Mouse (Mus musculus) lung, postnatal 14 days (tissue): ENCODE measurements around the gene Lck.
"Not testable (repeated sequence)": the region's sequence is repeated elsewhere in the genome, so short reads cannot be mapped to it uniquely, and the experiment has no call there.

Source experiments
- DNase-seq: peaks from one replicate; pipeline ENCODE4 v3.0.0; 2021

Lck gene

DNA sequence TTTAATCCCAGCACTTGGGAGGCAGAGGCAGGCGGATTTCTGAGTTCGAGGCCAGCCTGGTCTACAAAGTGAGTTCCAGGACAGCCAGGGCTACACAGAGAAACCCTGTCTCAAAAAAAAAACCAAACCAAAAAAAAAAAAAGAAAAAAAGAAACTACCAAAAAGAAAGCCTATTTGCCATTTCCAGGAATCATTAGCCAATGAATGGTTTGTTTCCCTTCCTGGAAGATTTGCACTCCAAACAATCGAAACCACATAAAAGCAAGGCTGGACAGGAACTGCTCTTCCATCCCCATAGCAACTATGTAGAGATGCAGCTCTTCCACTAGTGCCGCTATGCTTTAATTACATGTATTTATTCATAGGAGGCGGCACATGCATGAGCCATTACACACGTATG, 18.9 kb downstream of the Lck start:
- not testable (repeated sequence) for DNase-seq

DNA sequence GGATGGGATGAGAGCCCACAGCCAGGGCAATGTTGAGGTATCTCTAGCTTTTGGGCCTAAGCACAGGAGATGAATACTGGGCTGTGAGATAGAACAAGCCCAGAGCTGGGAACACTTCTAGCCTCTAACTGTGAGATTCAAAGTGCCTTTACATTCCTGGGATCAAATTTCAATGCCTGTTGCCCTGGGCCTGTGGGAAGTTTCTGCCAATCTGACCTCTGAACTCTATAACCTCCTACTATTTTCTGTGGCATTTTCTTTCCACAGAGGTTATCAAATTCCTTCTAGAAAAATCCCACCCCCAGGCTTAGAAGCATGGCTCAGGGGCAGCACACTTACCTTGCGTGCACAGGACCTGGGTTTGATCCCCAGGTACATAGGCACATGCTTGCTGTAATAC, 23.1 kb downstream of the Lck start:
- DNase-seq, result no peak

DNA sequence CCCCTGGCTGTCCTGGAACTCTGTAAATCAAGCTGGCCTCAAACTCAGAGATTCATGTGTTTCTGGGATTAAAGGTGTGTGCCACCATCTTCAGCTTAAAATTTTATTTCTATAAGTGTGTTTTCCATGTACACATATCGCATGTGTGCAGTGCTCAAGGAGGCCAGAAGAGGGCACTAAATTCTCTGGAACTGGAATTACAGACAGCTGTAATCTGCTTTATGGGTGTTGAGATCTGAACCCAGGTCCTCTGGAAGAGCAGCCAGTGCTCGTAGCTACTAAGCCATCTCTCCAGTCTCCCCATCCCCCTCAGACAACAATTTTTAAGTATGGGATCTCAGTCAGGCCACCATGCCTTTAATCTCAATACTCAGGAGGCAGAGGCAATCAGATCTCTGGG, 24.1 kb downstream of the Lck start:
- DNase-seq, result peak; percentile 58

DNA sequence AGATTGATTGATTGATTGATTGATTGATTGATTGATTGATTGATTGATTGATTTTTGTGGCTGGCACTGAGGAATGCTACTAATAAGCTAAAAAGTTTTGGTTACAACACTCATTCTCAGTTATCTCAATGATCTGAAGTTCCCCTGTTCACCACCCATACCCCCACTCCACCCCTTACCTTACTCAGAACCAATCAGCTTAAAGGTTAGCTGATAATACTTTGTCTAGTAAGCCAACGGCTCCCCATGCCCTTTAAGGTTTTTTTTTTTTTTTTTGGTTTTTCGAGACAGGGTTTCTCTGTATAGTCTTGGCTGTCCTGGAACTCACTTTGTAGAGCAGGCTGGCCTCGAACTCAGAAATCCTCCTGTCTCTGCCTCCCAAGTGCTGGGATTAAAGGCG, 25.8 kb downstream of the Lck start:
- not testable (repeated sequence) for DNase-seq

DNA sequence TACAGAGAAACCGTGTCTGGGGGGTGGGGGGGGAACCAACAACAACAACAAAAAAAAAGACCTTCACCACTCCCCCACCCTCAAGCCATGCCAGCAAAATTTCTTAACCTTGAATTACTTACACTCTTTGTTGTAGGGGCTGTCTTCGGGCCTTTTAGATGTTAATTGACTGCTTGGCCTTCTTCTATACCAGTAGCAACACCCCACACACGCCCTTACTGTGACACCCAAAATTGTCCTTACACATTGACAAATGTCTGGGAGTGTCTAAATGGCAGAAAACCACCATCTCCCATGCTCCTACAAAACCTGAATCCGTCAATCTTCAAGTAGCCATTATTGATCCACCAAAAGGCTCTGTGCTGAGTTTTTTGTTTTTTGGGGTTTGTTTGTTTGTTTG, 29.3 kb downstream of the Lck start:
- DNase-seq, result no peak

DNA sequence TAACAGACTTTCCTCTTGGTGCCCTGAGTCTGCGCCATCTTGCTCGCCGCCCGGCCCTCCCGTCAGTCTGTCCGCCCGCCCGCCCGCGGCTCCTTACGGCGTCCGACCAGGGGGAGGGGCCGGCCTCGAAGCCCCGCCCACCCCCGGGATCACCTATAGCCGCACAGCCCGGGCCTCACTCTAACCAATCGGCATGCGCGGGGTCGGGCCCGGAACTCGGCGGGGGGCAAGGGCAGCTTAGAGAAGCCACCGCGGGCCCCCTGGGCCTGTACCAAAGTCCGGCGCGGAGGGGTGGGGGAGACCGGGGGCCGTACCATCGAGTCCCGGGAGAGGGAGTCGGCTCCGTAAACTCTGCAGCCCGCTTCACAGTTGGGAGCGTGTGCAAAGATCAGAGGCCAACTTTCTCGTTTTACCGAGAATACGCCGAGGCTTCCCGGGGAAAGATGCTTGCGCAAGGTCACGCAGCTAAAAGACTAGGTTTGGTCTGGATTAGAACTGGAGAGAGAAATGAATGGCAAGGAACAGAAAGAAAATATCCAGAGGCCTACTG, 30.8 kb downstream of the Lck start, which contains the start of gene Hdac1:
TSS of gene Hdac1 (minus strand) at position 122 of the 550 bp plus-strand sequence.
- peak; percentile 98 for DNase-seq

DNA sequence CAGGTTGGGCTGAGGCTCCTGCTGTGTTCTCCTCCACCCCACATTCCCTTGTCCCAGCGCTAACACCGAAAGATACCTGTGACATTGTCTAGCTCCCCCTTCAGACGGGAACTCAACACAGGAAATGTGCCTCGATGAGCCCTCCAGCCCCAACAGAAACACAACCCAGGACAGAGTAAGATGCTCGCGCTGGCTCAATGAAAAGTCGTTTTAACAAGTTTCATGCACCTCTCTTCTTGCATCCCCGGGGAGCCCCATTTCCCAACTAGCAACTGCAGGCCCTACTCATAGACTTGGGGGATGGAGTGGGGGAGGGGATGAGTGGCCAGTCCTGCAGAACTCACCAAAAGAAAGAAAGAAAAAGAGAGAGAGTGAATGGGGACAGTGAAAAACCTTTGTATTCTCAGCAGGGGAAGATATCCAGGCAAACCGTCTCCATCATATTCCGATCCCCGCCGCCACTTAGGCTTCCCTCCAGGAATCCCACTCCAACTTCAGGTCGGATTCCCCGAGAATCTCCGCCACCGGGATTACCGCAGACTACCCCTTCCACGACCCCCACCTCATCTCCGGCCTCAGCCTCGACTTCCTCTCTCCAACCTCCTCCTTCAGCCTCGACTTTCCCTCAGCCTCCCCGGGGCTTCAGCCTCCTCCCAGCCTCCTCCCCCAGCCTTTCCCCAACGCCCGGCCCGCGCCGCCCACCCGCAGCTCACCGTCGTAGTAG, 31.4 kb downstream of the Lck start:
- peak; percentile 17 for DNase-seq

DNA sequence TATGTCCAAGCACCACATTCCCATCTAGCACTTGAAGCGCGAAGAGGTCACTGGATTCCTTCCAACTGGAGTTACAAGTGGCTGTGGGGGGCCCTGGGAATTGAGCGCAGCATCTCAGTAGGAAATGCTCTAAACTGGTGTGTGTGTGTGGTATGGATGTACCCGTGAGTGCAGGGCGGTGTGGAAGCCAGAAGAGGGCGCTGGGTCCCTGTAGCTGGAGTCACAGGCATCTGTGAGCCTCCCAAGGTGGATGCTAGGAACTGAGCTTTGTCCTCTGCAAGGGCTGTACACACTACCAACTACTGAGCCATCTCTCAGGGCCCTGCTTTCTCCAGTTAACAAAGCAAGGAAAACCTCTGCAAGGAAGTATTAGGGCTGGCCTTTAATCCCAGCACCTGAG, 33.4 kb downstream of the Lck start:
- DNase-seq, result peak; percentile 25

DNA sequence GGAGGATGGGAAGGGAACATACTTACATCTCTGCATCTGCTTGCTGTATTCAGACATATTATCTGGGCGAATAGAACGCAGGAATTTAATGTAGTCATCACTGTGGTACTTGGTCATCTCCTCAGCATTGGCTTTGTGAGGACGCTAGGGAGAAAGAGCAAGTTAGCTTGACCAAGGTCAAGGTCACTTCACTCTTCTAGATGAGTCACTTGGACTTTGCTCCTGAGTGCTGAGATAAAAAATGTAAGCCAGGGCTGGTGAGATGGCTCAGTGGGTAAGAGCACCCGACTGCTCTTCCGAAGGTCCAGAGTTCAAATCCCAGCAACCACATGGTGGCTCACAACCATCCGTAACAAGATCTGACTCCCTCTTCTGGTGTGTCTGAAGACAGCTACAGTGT, 44.5 kb downstream of the Lck start:
- not testable (repeated sequence) for DNase-seq

DNA sequence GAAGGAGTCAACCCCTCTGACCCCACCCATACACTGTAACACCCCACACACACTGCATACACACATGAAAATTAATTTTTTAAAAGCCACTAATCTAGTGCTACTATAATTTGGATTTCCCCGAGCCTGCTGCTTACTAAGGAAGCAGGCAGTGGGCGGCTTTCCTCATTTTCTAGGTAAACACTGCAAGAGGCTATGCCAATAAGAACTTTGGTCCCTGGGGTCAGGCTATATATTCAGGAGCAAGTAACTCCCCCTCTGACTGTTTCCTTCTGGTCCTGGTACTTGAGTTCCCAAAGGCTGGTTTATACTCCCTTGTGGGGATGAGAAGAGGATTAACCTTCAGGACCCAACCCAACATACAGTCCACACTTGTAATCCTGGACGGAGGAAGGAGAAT, 47.6 kb downstream of the Lck start:
- DNase-seq, result no peak

DNA sequence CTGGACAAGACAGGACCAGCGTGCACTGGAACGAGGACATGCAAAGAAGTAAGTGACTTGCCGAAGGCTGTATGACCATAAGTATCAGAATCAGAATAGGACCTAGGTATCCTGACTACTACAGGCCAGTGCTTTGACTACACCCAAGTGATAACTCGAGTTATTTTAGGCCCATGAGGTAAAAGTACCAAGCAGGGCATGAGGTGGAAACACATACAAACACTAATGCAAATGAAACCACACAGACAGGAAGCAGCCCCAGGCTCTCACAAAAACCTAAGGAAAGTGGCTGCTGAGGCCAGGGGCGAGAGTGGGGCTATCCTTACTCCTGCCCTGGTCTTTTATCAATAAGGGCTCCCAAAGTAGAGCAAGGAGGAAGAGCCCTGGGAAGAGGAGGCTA, 48.1 kb downstream of the Lck start:
- DNase-seq, result no peak

DNA sequence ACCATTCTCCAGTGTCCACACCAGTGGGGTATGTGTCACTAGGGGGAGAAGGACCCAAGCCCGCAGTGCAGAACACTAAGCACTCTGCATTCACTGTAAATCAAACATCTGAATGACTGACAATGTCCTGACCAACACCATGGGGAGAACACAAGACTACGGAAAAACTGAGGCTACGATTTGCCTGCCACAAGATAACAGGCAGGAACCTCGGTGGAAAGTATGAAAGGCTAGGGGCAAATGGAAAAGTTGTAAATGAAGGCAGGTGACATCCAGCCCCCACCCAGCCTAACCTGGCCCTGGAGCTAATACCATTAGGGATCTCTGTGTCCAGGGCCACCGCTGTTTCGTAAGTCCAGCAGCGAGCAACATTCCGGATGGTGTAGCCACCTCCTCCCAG, 54.9 kb downstream of the Lck start:
- no peak for DNase-seq

DNA sequence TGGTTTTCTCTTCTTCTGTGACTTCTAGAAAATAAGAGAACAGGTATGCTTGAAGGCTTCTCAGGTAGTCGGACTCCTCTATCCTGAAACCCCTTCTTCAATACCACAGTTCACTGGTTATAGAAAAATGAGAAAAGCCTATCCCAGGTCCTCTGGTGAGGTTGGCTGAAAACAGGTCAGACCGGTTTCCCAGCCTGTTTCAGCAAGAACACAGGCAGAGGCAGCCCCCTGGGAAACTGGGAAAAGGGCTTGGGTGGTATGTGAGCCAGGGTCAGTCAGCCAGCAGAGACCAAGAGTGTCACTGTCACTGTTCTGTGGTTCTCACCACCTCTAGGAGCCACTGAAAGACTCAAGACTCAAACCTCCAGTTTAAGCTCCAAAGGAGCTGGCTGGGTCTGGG, 56.5 kb downstream of the Lck start:
- DNase-seq, result peak; percentile 53

DNA sequence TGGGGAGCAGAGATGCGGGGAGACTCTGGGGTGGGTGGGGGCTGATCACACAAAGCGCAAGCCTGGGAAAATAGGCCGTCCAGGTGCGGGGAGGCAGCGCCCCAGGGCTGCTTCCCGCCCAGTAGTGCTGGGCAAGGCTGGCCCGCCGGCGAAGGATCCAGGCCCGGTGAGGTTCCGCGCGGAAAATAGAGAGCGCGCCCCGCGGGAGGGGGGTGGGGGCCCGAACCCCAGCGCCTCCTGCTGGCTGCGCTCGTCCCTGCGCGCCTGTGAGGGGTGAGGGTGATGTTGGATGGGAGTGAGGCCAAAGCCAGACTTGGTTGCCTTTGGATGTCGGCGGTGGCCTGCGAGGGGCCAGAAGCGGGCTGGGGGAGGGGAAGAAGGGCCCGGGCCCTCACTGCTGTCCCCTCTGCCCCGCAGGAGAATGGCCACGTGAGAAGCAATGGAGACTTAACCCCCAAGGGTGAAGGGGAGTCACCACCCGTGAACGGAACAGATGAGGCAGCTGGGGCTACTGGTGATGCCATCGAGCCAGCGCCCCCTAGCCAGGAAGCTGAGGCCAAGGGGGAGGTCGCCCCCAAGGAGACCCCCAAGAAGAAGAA, 59.0 kb downstream of the Lck start:
- peak; percentile 75 for DNase-seq

DNA sequence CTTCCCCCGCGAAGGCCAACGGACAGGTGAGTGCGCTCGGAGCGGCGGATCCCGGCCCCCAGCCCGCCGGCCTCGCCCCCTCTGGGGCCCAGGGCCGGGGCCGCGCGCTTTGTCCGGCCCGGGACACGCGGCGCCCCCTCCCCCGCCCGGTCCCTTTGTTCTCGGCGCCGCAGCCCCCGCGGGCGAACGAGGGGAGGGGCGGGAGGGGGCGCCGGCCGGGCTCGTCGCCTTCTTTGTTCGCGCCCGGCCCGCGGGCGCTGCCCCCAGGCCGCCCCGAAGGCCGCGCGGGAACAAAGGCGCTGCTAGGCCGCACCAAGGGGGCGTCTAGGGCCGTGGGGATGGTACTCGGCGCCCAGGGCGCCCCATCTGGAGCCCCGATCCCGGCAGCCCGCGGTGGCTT, 59.5 kb downstream of the Lck start:
- DNase-seq, result no peak

DNA sequence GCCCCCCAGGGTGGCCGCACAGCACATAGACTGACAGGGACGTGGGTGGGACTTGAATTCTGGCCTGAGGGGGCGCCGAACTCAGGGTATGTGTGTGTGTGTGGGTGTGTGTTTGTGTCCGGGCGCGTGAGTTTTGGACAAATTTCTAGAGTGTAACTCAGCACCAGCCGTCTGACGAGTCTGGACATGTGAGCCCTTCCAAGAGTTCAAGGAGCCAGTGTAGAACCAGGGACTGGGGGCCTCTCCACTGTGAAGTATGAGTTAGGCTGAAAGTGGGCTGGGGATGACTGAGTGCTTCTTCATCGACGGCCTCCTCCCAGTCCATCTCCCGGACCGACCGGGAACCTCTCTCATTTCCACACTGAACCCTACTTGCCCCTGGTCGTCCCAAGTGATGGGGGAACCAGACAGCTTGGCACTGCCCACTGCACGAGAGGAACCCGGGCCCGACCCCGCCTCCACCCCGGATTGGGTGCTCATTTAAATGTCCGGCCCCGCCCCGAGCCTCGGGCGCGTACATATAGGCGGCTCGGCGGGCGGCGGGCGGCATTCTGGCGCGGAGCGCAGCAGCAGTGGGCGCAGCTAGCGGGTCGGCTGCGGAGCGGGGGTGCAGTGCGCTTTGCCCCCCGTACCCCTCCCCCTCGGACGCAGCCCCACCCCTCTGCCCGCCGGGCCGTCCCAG, 60.2 kb downstream of the Lck start, which contains the start of gene Marcksl1:
TSS of gene Marcksl1 (plus strand) at position 496 of the 682 bp plus-strand sequence.
- DNase-seq, result peak; percentile 93

DNA sequence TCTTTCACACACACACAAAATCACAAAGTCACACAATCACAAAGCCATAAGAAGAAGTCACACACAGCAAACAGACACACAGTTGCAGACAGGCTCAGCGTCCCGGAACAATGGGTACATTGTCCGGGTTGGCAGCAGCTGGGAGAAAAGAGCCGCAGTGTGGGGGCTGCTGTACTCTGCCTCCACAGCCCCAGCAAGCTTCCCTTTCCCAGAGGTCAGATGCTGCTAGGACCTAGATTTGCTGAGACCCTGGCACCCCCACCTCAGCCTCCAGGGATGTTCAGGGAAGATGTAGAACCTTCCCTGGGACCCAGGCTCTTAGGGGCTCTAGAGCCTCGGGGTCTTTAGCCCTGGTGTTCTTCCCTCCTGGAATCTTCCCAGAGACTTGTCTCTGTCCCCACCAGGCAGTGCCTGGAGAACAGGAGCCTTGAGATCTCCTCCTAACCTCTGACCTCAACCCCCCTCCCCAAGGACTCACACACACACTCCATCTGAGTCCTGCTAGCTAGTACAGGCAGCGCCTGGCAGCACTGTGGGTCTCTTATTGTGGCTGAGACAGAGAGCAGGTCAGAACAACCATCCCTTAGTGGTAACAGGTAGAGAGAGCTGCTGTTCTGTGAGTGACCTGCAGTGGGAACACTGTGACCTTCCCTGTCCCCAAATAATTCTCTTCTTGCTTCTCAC, 61.9 kb downstream of the Lck start:
- no peak for DNase-seq

DNA sequence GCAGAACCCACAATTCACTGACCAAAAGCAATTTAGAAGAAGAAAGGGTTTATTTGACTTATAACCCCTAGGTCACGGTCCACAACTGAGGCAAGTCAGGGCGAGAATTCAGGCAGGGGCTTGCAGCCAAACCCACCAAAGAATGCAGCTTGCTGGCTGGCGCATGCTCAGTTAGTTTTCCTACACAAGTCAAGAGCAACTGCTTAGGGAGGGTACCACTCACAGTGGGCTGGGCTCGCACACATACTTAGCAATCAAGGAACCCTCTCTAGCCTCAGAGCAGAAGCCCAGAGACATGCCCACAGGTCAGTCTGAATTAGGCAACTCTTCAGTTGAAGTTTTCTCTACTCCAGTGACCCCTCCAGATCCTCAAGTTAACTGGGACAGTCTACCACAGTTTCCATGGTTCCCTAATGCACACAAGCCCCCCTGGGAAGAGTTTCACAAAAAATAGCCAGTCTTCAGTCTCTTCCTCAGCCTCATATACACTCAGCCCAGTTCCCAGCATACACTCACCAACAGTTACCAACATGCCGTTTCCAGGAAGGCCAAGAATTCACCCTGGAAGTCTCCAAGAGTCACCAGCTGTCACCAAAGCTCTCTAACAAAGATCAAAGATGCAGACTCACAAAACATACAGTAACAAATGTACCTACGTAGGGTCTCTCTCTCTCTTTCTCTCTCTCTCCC, 62.6 kb downstream of the Lck start:
- DNase-seq, result no peak

DNA sequence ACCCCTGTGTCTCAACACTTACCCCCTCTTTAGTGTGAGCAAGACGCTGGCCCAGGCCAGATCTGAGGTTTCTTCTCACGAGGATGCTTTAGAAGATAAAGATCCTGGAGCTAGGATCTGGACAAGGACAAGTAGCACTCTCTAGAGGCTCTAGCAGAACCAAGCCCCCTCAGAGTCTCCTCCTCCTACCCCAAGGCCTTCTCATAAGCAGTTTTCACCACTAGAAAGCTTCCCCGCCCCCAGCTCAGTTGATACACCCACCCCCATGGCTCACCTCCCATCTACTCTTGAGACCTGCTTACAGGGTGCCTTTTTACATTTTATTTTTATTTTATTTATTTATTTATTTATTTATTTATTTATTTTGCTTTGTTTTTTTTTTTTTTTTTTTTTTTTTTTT, 63.8 kb downstream of the Lck start:
- DNase-seq, result no peak

DNA sequence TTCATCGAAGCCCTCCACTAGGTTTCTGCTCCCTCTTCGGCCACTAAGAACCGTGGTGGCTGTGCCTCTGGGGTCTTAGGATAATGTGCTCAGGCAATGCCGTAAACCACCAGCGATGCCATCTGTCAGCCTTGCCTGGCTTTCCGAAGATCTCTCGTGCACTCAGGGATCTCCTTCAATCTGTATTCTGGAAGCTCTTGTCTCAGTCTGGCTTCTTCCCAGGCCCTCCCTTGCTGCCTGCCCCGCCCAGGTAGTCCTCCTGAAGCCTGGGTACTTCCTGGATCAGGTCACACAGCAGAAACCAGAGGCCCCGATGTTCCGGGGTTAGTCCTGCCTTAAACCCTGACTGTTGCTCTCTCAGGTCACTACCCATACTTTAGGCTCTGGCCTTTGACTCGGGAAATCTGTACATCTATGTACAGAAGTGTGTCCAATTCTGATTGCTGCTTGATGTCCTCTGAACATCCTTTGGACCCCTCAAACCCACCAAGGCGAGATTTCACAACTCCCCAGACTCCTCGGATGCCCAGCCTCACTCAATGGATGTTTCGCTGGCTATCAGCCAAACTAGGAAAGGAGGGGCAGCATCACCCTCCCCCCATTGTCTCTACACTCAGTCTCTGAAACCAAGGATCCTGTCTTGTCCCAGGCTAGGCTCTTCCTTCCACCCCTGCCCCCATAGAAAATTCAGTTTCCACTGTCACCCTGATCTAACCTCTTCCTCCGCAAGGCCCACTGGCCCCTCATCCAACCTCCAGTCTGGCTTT, 64.4 kb downstream of the Lck start:
- peak; percentile 29 for DNase-seq

DNA sequence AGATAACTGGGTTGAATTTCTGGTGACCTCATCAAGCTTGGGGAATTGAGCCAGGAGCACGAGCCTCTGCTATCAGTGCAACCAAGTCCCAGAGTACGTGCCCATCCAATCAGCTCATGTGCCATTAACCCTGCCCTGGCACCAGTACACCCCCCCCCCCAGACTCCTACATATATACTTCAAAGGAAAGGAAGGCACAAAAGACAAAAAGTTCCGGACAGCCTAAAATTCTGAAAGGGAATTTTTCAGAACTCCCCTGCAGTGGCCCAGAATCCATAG, 65.3 kb downstream of the Lck start:
- no peak for DNase-seq
